Mouse (Mus musculus) kidney, adult 2 months (tissue): ENCODE data around the gene Taok2.

Experiments used
- CTCF ChIP-seq: fragments of 200-500 bp; conservative IDR thresholded peaks from 2 replicates; pipeline ENCODE4 v1.5.1; 2011; ENCODE audit warnings: low read depth, mild to moderate bottlenecking, control low read depth, low read length, moderate library complexity, mixed read lengths; ENCODE audit not compliant: insufficient read depth, insufficient read length
- POLR2A ChIP-seq: fragments of 200-500 bp; IDR thresholded peaks from one replicate; pipeline ENCODE4 v1.6.1; 2011; ENCODE audit warnings: low read depth, low read length, control low read depth

DNA sequence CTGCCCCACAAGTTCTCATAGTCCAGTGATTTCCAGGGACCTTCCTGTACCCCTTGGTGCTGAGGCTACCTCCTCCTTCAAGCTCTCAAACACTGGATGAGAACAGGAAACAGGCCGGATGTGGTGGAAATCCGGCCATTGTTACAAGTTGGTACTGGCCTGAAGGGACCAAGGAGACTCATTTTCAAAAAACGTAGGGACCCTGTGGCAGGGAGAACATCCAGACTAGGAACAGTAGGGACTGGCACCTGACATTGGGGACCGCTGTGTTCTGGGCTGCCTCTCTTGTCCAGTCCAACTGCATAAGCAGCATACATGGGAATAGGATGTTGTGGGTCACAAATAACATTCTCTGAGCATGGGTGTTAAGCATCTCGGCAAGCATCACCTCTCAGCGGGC, 3.5 kb downstream of the Taok2 start:
- TF ChIP-seq POLR2A (no peak), CTCF (no peak)
